Mouse (Mus musculus) embryonic stem cell, embryonic (primary cell): Measurements from ENCODE around the gene Xpnpep1.

Experiments
- CTCF ChIA-PET, 4 experiments: fragments of 300-600 bp in 2 of 4; fragments of 350-600 bp in 2 of 4; sonication (Branson Sonifier 250); formaldehyde crosslinking; loops; one replicate each; lab custom pipeline; 2022; ENCODE audit warnings: inconsistent platforms in 2 of 4; lab: Charles Lee
- POLR2A ChIA-PET, 4 experiments: fragments of 300-600 bp in 2 of 4; fragments of 350-600 bp in 2 of 4; sonication (Branson Sonifier 250); formaldehyde crosslinking; loops; one replicate each; lab custom pipeline; 2022; ENCODE audit warnings: antibody characterized with exemption in 4 of 4, inconsistent platforms in 1 of 4; lab: Charles Lee

Gene Xpnpep1

DNA sequence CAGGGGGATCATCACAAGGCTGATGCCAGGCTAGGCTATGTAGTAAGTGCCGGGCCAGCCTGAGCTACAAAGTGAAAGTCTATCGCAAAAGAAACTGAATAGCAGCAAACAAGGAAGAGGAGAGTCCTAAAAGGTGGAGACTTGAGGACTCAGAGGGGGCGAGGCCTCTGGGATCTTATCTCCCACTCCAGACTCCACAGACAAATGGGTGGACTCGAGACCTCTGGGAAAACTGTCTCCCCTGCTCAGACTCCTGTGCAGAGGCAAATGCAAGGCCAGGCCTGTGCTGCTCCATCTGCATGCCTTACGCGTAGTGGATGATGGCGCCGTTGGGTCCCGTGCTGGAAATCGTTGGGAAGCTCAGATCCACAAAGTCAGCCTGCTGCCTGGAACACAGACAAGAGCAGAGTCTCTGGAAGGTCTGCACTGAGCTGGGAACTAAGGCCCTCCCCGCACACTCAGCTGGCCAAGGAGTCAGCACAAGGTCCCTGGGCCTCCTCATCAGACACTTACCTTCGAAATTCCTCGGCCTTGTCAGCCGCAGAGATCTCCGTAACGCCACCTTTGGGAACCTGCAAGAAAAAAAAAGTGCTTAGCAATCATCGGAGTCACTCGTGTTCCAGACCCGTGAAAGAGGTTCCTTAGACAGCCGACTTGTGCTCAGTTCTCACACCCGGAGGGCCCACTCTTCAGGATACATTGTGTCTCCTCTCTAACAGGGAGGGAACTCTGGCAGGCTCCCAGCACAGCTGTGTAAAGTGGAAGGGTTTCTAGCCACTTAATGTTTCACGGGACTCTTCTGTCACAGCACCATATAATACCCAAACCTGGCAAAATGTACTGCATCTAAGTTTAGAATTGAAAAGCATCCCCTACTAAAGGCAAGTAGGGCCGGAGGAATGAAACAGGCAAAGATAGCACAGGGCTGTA lies 37.6 kb downstream of the Xpnpep1 start:
- ChIA-PET POLR2A (interaction anchor here in 2 of 4 experiments (0.6 to 2.2 kb wide), 8 partner anchors 16 to 239 kb away, joined by 3 to 5 read pairs (median 4); no protein-coding TSS in a partner anchor), CTCF (interaction anchor here in 3 of 4 experiments (0.7 to 1.0 kb wide), 4 partner anchors 9 to 140 kb away, joined by 3 read pairs; no protein-coding TSS in a partner anchor)

DNA sequence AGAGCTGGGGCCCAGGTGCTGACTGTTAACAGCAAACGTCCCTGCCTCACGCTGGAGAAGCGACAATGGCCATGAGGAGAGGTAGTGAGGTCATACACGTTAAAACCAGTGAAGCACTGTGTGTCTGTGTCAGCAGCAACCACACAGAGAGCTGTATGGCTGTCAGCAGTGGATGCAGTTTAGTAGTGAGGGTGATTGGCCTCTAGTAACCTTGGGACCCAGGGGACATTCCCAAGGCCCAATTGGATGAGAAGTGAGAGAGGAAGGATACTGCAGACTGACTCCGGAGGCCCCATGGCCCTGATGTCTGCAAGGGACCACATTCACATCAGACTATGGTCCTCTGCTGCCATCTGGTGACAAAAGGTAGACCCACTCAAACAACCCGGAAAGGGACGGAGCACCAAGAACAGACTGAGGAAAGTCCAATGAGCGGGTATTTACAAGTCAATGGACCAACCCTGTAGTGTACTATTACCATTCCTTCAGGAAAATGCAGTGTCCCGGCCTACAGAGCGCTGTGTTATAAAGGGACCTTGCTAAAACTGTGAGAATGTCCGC lies 47.1 kb downstream of the Xpnpep1 start:
- CTCF ChIA-PET, result interaction anchor here in 3 of 4 experiments (0.8 to 1.3 kb wide), 3 partner anchors 9 to 57 kb away, joined by 3 to 8 read pairs (median 3); no protein-coding TSS in a partner anchor
- POLR2A ChIA-PET, result interaction anchor here in 2 of 4 experiments (1.1 to 2.0 kb wide), 6 partner anchors 10 to 271 kb away, joined by 3 to 6 read pairs (median 4); no protein-coding TSS in a partner anchor

DNA sequence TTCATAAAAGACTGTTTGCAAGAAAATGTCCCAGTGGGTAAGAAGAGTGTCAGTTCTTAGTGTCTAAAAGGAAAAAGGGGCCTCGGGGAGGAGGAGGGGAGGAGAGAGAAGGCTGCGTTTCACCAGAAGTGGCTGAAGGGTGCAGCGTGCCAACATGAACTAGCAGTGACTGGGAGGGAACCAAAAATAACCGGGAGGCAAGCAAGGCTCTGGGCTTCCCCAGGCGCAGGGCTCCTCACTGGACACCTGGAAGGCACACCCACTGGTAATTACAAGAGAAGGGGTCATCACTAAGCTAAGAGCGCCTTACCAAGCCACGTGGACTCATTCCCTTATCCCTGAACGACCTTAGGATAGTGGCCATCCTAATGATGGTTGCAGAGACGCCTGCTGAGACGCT lies 48.1 kb downstream of the Xpnpep1 start:
- POLR2A ChIA-PET, result interaction anchor here in 3 of 4 experiments (0.7 to 2.0 kb wide), 3 partner anchors 11 to 87 kb away, joined by 4 to 5 read pairs (median 5); no protein-coding TSS in a partner anchor
- CTCF ChIA-PET, result interaction anchor here in 3 of 4 experiments (0.5 to 1.6 kb wide), 4 partner anchors 37 to 1230 kb away, joined by 3 to 6 read pairs (median 3); no protein-coding TSS in a partner anchor

DNA sequence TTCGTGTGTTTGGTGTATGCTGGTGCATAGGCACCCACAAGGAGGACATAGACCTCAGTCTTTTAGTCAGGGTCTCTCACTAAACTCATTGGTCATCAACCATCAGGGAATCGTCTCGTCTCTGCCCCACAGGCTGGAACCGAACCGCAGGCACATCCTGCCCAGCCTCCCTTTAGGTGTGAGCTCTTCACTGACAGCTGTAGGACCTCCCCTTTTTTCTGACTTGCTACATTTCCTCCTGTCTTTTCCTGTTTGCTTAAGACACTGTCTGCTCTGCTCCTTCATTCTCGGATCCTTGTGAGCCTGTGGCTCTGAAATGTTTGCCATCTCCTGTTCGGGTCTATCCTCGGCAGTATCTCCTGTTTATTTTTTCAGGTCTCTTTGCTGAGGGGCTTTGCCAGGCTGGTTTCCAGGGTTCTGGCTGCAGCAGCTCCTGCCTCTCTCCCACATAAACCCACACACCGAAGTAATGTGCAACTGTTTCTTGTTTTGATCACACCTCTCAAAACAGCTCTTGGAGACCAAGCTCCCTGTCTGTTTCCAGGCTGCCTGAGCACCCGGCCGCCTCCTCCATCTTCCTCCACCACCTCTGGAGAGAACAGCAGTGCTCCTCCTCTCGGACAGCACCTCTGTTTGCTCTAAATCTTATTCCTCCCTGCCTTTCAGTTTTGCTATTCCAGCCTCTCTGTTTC lies 60.8 kb downstream of the Xpnpep1 start:
- POLR2A ChIA-PET, result interaction anchor here in 1 of 4 experiments (0.5 kb wide), 1 partner anchor 8 kb away, joined by 3 read pairs; no protein-coding TSS in a partner anchor
- CTCF ChIA-PET, result interaction anchor here in 1 of 4 experiments (0.9 kb wide), 1 partner anchor 1072 kb away, joined by 8 read pairs; no protein-coding TSS in a partner anchor

DNA sequence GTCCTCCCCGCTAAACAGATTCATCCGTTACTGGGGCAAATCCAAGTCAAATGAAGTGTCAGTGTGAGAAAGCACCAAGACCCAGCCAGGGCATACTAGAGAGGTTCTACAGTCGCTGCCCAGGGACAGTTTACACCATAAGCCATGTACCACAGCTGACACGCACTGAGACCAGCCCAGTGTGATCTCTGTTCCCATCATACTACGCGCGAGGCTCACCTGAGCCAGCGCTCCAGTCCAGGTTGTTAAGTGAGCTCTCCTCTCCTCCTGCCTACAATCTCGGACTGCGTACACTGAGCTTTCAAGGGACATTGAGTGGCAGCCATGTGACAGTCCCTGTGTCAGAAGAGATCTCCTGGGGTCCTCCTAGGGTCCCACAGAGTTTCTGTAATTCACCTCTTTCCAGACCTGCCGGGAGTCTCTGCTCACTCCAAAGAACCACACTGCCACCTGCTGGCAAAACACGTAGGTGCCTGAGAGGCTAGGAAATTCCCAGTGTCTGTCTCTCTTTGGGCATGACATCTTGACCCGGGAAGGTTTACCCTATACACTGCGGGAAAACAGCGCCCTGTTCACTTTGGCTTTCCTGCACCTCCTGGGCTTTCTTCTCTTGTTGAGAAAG lies 64.3 kb downstream of the Xpnpep1 start:
- ChIA-PET POLR2A (interaction anchor here in 1 of 4 experiments (0.6 to 1.1 kb wide), 2 partner anchors 9 to 678 kb away, joined by 3 read pairs; no protein-coding TSS in a partner anchor), CTCF (interaction anchor here in 1 of 4 experiments (0.7 kb wide), 1 partner anchor 9 kb away, joined by 3 read pairs; no protein-coding TSS in a partner anchor)

DNA sequence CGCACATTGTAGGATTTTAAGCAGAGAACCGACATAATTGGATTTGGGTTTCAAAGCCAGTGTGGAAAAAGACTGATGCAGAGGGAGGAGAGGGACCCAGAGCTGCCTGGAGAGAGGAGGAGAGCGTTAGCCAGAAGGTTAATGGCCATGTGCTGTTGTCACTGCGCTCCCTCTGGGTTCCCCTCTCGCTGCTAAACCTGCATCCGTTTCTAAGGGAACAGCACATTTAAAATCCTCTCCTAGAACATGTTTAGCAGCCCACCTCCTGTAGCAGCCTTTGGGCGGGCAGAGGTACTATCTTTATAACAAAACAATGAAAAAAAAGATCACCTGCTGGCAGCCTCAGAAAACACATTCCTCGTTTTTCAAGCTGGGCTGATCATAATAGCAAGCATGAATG lies 73.7 kb downstream of the Xpnpep1 start:
- ChIA-PET CTCF (interaction anchor here in 2 of 4 experiments (1.0 to 1.1 kb wide), 2 partner anchors 9 to 28 kb away, joined by 3 read pairs; no protein-coding TSS in a partner anchor), POLR2A (interaction anchor here in 1 of 4 experiments (1.3 kb wide), 1 partner anchor 55 kb away, joined by 4 read pairs; no protein-coding TSS in a partner anchor)

DNA sequence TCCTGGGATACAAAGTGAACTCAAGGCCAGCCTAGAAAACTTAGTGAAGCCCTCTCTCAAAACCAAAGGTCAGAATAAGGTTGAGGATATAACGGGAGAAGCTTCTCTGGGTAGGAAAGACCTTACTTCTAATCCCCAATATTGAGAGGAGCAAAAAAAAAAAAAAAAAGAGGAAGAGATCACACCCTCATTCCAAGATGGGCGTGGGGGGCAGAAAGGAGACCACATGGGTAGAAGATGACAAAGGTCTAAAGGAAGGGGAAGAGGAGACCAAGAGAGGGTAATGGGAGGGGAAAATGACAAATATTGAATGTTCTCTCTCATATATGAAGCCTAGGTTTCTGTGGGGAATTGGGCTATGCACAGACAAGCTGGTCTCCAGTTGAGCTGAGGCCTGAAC lies 77.3 kb downstream of the Xpnpep1 start:
- ChIA-PET CTCF (interaction anchor here in 1 of 4 experiments (0.6 kb wide), 1 partner anchor 152 kb away, joined by 3 read pairs; no protein-coding TSS in a partner anchor), POLR2A (interaction anchor here in 1 of 4 experiments (0.6 kb wide), 1 partner anchor 233 kb away, joined by 3 read pairs; no protein-coding TSS in a partner anchor)

DNA sequence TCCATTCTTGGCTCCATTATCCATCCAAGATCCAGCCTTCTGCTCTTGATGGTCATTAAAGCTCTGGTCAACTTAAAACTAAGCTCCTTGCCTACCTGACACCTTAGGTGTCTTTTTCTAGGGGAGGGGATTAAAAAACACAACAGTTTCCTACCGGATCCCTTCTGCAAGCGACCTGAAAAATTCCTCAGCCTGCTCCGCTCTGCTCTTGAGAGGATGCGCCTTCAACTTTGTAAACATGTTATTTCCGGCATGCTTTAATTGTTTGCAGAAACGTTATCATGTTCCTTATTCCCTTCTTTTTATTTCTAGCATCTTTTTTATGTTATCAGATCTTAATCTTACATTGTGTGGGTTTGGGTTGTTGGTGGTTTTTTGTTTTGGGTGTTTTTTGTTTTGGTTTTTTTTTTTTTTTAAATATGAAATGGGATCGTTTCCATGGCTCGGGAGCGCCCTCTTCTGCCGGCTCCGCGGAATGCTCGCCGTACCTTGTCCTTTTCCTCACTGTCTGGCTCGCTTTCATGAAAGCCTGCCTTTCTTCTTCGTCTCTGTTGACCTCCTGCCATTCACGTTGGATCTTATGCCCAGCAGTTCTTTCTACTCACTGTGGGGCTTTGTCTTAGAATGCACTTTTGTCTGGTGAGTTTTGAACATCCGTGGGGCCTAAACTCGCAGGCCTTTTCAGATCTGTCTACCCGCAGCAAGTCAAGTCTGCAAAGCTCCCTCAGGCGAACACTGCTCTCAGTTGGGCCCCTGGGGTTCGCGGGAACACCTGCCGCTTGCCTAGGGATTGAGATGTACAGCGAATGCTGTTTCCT lies 117.1 kb downstream of the Xpnpep1 start:
- CTCF ChIA-PET, result interaction anchor here in 1 of 4 experiments (0.6 kb wide), 1 partner anchor 350 kb away, joined by 3 read pairs; no protein-coding TSS in a partner anchor
- POLR2A ChIA-PET, result interaction anchor here in 1 of 4 experiments (0.6 kb wide), 1 partner anchor 447 kb away, joined by 3 read pairs; no protein-coding TSS in a partner anchor

DNA sequence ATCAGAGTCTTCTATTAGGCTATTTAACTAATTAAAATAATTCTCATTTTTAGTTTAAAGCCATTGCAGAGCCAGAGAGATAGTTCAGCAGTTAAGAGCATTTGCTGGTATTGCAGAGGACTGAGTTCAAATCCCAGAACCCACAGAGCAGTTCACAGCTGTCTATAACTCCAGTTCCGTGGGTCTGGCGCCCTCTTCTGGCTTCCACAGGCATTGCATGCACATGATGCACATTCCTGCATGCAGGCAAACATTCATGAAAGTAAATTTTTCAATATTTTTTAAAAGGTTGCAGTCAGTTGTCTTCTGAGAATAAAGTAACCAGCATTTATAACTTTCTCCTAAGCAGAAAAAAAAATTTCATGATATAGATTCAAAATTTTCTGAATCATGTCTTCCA lies 135.8 kb downstream of the Xpnpep1 start:
- POLR2A ChIA-PET, result no interaction called here
- CTCF ChIA-PET, result no interaction called here

DNA sequence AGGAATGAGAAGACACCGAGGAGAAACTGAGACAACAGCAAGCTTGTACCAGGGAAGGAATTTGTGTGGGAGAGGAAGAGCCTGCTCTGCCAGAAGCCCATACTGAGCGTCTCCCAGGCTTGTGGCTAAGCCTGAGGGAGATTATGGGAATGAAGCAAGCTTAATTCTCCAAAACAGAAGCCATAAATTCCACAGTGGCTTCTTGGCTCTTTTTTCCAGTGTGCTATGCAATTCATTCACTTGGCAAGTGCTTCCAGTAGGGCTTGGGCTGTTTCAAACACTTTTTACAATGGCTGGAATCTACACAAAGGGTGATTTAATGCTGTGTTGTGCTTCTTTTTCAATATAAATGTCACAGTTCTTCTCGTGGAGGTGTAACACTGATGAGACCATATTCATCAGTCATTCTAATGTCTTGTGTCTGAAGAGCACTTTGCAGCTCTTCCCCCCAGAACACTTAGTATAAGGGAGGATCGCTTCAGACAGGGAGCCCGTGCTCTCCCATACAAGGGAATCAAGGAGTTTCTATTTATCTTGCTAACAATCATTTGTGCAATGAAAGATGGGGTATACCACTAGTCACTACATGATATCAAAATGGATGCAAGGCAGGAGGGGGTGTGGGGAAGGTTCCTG lies 148.1 kb downstream of the Xpnpep1 start:
- ChIA-PET POLR2A (no interaction called here), CTCF (no interaction called here)
